Mouse (Mus musculus) gonadal fat pad, adult 2 months (tissue): ENCODE measurements around the gene Gdf1. TPM values are rescaled to one million over a fixed set of nuclear protein-coding genes. Genes with fewer than 3 reads are reported as not detected.

Source experiments
- DNase-seq: peaks from one replicate; pipeline ENCODE4 v3.0.0-alpha.2; 2012; ENCODE audit warnings: low read depth
- polyA plus RNA-seq: library from polyadenylated mRNA; depleted of rRNA; stranded (reverse); fragments of >200 nt; gene quantifications from 2 replicates; pipeline ENCODE4 v1.2.3, GENCODE M21; 2012; rRNA removed

The Gdf1 gene
- polyA plus RNA-seq, result 0.43 TPM in 1 of 2 replicates, not detected in the other

DNA sequence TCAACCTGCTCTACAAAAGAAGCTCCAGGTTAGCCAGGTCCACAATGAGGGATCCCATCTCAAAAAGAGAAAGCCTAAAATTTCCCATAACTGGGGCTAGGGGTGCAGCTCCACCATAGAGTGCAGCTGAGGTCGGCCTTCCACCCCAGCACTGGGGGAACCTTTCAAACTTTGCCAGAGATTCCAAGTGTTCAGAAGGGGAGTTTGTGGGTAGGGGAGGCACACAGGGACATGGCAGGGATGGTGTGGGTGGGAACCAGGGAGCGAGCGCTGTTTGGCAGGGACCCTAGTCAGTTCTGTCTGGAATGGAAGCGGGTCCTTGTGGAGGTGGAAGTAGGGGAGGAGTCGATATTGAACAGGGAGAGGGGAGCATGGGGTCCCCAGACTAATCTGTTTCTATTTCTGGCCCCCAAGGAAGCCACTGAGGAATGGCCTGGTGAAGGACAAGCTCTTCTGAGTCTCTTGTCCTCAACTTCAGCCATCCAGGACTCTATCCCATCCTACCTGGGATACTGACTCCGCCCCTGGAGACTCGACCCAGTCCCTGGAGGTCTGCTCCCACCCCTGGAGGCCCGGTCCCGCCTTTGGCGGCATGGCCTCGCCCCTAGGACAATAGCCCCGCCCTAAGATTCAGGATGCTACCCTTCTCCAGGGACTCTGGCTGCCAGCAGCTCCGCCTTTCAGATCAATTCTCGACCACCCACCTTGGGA lies at the start of gene Gdf1:
TSS of gene Gdf1 (plus strand) at position 694 of the 711 bp plus-strand sequence.
- no peak for DNase-seq

DNA sequence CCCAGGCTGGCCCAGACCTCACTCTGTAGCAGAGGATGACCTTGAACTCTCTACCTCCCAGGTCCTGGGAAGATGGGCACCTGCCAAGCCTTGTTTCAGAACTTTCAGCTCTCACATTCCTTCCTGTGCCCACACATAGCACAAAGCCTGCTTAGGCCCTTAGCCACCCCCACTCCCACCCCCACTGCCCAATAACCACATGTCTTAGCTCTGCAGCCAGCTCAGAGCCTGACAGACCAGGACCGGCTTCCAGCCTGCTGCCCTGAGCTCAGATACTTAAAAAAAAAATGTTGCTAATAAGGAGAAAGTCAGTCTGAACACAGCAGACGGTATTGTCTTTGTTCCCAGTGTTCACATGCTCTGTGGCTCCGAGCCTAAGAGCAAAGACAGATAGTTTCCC lies 48.6 kb upstream of the Gdf1 start:
- no peak for DNase-seq

DNA sequence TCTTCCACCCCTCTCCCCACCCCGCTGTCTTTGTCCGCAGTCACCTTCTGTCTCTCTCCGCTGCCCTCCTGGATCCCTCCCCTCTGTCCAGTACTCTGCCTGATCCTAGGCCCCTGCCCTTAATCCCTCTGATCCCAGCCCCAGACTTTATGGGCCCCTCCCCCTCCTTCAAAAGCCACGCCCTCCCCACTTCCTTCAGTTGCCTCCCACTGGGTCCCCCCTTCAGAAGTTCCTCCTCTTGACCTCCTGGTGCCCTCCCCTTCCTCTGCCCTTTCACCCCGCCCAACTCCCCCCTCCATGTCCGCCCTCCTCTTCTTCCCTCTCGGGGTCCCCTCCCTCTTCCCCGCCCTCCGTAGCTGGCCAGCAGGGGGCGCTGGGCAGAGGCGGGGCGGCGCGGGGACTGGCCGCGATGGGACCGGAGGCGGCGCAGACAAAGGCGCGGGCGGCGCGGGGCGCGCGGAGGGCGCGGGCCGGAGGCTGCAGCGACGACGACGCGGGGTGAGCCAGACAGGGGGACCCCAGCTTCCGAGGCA lies 46.9 kb upstream of the Gdf1 start, which contains the start of gene Homer3:
TSS of gene Homer3 (plus strand) at position 225 of the 533 bp plus-strand sequence.
- DNase-seq, result no peak

DNA sequence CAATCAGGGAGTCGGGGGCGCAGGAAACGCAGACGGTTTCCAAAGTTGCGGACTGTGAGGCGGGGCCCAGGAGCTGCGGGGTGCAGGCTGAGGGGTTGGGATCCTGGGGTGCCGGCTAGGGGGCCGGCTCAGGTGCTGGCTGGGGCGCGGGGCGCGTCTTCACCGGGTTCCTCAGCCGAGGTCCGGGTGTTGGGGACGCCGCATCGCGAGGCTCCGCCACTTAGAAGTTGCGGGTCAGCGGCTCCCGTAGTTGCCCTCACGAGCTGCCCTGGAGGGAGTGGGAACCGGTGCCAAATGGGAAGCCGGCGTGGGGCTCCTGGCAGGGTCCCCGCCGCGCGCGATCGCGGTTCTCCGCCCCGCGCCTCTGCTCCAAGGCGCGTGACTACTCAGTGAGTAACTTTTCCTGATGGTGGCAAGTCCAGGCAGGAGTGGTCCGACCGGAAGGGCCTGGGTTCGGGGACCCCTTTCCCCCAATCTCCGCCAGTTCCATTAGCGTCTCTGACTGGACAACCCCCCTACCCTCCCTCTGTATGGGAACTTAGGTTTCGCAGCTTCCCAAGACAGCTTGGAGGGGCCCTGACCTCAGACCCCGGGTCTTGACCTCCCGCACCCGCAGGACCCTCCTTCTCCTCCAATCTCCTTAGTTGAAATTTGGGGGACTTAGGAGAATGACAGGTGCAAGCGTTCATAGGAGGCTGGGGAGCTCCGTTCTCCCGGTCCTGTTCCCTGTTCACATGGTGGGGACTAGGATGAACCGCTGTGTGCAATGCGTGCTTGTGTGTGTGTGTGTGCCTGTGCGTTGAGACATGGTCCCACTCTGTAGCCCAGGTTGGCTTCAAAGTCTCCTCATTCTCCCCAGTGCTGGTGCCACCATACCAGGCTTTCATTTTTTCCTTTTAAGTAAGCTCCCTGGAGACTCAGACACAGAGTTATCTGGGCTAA lies 46.2 kb upstream of the Gdf1 start:
- DNase-seq, result no peak

DNA sequence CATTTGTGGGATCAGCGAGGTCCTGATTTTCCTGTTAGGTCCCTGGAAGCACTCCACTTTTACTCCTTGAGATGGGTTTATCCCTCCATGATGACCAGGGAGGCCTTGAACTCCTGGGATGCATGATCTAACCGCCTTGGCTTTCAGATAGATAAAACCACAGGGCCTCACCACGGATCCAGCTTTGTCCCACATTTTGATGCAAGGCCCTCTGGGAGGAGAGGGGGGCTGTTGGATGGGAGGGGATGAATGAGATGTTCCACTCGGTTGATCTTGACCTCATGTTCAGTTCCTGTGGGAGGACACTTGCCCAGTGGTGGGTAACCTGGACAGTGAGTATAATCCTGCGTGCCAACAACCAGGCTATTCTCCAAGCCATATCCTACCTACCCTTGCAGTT lies 45.2 kb upstream of the Gdf1 start:
- no peak for DNase-seq

DNA sequence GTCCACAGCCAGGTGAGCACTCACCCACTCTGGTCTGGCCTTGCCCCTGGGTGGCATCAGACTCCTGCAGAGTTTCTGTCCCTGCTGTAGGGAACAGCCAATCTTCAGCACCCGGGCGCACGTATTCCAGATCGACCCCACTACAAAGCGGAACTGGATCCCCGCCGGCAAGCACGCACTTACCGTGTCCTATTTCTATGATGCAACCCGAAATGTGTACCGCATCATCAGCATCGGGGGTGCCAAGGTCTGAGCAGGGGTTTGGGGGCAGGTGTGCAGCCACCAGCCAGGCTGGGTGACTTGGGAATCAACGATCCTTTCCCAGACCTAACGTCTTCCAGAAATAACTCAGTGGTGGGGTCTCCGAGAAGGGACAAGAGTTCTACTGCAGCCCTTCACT lies 44.3 kb upstream of the Gdf1 start:
- no peak for DNase-seq

DNA sequence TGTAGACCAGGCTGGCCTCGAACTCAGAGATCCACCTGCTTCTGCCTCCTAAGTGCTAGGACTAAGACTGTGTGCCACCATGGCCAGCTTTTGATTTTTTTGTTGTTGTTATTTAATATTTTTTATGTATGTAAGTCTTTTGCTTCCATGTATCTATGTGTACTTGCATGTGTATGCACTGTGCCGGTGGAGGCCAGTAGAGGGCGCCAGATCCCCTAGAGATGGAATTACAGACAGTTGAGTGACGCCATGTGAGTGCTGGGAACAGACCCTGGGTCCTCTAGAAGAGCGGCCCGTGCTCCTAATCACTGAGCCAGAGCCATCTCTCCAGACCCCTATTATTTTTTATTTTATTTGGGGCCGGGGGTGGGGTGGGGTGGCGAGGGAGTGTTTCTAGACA lies 42.9 kb upstream of the Gdf1 start:
- DNase-seq, result no peak

DNA sequence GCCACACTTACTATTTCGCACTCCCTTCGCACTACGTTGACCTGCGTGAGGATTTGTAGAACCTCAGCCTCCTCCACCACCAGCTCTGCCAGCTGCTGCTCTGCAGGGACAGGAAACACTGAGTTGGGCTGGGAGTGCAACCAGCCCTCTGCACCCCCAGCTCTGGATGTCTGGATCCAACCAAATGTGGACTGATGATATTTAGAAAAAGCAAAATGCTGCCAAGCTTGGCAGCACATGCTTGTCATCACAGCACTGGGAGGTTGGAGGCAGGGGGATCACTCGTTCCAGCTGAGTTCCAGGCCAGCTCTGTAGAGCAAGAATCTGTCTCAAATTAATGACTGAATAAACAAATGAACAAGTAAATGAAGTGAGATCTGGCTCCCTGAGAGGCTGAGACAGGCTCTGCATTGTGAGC lies 35.6 kb upstream of the Gdf1 start:
- DNase-seq, result no peak

DNA sequence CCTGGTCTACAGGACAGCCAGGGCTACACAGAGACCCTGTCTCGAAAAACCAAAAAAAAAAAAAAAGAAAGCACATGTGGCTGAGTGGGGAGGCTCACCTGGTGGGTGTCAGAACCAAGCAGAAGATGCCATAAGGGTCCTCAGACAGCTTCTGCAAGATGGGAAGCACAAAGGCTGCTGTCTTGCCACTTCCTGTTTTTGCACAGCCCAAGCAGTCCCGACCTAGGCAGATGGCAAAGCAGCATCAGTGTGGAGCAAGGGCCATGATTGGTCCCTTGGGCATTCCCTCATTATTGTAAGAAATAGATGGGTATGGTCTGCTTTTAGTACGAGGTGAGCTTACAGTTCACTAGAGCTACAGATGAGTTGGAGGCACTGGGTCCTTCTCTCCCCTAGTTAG lies 28.7 kb upstream of the Gdf1 start:
- DNase-seq, result no peak

DNA sequence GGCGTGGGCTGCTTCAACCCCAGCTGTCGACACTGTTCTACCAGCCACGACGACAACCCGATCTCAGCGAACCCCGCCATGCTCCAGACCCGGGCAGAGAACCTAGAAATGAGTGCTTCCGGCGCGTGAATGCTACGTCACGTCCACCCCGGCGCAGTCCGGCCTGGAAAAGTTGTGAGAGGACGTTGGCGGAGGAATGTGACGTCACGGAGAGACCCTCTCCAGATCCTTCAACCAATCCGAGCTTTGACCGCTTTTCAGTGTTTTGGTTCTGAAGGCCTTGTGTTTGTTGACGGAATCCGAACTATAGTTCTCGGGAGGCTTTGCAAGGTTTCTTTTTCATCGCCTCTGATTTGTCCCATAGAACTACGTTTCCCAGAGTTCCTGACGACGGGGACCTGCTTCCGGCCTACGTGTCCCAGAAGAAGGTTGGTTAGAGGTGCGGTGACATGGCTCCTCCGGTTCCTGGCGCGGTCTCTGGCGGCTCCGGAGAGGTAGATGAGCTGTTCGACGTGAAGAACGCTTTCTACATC lies 27.2 kb upstream of the Gdf1 start, which contains the start of the genes Ddx49 and Cope:
TSS of gene Ddx49 (minus strand) at position 132 of the 533 bp plus-strand sequence.
TSS of gene Cope (plus strand) at position 161 of the 533 bp plus-strand sequence.
- DNase-seq, result peak; percentile 77

DNA sequence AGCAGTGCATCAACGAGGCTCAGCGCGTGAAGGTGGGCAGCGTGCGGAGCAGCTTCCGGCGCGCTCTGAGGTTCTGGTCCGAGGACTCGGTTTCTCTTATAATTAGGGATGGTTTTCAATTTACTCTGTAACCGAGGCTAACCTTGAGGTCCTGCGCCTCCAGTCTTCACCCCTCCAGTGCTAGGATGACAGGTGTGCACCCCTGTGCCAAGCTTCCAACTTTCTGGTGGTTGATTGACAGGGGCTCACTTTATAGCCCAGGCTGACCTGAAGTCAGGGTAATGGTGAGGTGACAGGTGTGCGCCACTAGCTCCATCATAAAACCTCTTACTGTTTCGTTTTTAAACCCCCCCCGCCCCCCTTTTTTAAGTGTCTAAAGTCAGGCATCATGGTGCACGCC lies 26.7 kb upstream of the Gdf1 start:
- DNase-seq, result no peak

DNA sequence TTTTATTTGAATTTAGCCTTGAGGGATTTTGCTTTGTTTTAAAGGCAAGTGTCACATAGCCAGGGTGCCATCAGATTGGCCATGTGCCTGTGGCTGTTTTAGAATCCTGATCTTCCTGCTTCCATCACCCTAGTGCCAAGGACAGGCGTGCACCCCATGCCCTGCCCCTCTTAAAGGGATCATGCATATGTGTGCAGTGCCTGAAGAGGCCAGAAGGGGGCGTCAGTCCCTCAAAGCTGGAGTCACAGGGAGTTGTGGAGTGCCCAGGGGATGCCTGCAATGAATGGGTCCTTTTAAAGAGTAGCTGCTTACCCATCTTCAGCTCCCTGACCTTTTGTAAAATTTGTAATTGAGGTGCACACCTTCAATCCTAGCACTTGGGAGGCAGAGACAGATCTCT lies 20.3 kb upstream of the Gdf1 start:
- no peak for DNase-seq

DNA sequence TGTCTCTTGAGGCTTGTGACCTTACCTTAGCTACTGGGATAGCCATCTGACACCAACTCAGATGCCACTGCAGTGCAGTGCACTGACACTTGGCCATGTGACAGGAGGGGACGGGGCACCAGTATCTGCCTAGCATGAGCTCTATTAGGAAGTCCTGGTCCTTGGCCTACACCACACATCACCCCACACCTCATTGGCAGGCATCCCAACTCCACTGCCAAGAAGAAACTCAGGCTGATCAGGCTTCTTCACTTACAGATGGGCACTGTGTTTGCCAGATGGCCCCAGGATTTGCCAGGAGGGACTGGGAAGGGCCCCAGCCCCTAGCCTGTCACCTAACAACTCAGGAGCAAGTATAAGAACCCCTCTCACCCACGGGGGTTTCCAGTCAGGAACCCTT lies 16.2 kb upstream of the Gdf1 start:
- no peak for DNase-seq

DNA sequence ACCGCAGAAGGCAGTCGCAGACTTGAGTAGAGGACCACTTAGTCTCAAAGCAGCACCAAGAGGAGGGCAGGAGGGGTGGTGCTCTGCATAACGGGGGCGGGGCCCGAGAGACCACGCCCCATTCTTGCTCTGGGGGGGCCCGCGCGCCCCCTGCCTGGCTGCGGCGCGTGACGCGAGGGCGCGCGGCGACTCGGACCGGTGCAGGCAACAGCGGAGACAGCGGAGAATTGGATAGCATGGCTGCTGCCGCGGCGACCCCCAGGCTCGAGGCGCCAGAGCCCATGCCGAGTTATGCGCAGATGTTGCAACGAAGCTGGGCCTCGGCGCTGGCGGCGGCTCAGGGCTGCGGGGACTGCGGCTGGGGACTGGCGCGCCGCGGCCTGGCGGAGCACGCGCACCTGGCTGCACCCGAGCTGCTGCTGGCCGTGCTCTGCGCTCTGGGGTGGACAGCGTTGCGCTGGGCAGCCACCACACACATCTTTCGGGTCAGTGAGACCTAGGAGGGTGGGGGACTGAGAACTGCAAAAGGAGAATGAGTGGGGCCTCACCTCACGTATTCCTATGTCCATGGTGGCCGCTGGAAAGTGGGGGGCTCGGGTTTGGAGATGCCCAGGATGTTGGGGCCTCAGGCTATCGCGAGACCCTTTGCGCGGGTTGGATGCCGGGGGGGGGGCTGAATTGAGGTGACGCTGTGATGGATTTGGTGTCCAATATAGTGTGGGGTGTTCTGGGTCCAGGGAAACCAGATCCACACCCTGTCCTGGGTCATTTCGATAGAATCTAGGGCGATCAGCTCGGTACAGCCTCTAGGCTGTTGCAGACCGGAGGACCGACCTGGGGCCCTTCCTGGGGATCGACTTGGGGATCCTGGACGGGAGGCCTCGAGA lies 13.8 kb upstream of the Gdf1 start, which contains the start of gene Cers1:
TSS of gene Cers1 (plus strand) at position 152 of the 887 bp plus-strand sequence.
- no peak for DNase-seq

DNA sequence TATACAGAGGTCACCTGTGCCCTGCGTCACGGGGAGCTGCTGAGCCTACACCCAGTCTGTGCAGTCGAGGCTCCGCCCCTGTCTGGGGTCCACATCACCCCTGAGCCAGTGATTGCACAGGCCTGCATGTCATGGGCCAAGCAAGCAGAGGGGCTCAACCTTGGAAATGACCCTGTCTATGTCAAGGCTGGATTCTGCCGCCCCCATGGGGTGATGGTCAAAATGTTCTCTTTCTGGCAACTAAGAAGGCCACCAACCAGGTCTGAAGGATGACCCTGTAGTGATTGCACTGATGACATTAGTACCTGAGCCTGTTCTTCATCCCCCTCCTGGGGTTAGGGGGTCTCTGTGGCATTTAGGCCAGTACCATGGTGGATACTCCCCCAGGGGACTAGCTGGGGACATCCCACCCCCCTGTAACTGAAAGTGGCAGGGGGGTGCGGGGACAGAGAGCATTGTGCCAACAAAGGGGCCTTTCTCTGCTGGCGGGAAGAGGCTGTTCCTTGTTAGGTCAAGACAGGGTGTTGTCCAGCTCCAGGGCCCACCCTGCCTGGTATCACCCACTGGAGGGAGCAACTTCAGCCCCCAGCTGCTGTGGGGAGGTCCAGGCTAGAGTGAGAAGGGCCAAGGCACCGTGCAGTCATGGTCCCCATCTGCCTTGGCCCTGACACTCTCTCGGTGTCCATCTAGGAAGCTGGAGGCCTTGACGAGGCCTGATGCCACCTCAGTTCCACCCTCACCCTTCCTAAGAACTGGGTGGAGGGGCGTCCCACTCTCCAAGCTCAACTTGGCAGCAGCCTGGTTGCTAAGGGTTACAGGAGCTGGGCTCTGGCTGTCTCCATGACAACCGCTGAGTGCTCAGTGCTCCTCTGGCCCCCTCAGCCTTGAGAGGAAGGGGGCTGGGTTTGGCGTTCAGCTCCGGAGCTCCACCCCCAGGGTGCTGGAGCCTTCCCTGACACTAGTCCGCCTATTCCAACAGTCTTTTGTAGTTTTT lies 12.8 kb upstream of the Gdf1 start:
- no peak for DNase-seq

DNA sequence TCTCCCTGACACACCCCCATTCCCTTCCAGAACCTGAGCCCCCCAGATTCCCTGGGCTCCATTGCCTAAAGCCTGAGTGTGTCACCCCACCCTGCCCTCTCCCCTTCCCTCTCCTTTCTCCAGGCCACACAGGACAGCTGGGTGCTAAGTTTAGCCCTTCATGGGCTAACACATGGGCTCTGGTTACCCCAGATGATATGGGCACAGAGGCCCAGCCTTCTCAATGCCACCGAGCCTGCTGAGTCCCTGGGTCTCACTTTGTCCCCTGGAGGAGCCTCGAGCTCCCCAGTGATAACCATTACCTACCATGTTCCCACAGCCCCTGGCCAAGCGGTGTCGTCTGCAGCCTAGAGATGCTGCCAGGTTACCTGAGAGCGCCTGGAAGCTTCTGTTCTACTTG lies 11.7 kb upstream of the Gdf1 start:
- DNase-seq, result no peak

DNA sequence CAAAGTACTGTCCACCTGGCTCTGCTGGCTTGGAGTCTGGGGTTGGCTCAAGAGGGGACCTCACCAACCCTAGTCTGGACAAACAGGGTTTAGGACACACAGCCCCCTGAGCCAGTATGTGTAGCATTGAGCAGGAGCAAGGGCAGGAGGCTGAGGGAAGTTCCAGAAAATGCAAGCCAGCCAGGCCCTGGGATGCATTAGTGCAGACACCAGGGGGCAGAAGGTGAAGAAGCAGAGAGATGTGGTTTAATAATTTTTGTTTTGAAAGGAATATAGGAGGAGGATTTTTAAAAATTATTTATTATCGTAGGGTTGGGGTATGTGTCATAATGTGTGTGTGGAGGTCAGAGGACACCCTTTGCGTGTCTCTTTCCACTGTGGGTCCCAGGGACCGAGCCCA lies 5.9 kb upstream of the Gdf1 start:
- no peak for DNase-seq

DNA sequence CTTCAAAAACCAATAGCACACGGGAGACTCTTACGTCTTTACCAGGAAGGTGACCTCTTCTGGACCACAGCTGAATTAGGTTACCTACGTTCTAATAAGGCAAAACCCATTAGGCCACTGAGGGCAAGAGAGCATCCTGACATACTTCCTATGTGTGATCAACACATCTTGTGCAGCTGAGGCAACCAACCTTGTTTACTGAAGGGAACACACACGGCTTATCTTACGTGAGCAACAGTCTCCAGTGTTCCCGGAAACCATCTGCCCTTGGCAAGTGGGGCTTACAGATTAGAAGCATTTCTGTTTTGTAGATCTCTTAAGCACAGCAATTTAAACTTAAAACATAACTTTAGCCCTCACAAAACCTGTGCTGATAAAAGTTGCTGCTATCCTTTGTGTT lies 2.1 kb upstream of the Gdf1 start:
- DNase-seq, result no peak

DNA sequence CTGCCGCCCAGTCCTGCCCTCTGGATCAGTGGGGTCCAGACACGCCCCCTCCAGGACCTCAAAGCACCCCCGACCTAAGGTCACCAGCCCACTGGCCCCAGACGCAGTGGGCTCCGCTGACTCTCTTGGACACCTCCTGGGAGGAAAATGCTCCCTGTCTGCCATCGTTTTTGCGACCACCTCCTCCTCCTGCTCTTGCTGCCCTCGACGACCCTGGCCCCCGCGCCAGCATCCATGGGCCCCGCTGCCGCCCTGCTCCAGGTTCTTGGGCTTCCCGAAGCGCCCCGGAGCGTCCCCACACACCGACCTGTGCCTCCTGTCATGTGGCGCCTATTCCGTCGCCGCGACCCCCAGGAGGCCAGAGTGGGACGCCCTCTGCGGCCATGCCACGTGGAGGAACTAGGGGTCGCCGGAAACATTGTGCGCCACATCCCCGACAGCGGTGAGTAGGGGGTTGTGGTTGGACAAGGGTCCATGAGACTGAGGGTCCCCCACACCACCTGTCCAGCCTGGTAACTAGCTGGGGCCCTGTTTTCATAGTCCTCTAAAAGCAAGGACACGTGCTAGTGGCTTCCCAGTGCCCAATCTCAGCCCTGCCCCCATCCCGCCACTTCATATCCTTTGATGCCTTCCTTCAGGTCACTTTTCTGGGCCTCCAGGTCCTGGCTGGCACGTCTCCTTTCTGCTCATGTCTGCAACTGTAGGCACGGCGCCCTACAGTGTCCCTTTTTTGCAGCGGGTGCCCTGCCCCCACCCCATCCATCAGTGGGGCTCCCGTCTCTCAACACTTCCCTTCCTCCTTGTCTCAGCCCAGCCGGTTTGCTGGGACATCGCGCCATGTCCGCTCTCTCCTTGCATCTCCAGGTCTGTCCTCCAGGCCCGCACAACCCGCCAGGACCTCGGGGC lies 471 bp downstream of the Gdf1 start:
- DNase-seq, result no peak
